Comparison of ENCODE assay signal across 7 mouse cellular contexts in the genomic region with DNA sequence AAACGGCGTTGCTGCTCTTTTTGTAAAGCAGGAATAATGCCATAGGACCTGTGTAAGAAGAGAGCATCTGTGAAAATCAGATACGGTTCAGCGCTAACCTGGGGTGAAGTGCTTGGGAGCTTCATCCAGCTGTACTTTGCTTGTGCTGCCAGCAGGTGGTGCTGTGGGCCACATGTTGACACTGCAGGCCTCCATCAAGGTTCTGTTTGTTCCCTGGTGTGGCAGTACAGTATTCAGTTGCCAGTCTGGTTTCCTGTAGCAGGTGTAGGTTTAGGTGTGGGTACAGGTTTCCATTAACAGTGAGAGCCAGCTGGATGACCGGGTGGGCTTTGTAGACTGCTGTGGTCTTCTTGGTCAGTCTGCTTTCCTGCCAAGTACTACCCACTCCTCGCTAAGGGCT. TPM values are rescaled to one million over a fixed set of nuclear protein-coding genes. Genes with fewer than 3 reads are reported as not detected.
DNase-seq lines count a peak whose midpoint lies in the region; ATAC-seq and TF ChIP-seq lines count a peak whose summit lies in the region.

No protein-coding gene starts in this region.

- no peaks in the 10 kb centered on the region for H3K9me3 ChIP-seq in limb, embryonic 10.5 days (replicated peaks)
- H3K9me3 ChIP-seq in midbrain, embryonic 14.5 days (ENCODE audit: control insufficient read depth, low read length): no peaks in the 10 kb centered on the region

- no peaks in the 10 kb centered on the region for H3K27me3 ChIP-seq in kidney, adult 2 months (replicated peaks; ENCODE audit: control insufficient read depth, insufficient read depth, low read length)
- no peaks in the 10 kb centered on the region for H3K27me3 ChIP-seq in limb, embryonic 10.5 days (ENCODE audit: low read depth, poor library complexity, severe bottlenecking)
- no peaks in the 10 kb centered on the region for H3K27me3 ChIP-seq in midbrain, embryonic 14.5 days (ENCODE audit: control insufficient read depth, insufficient read depth, low read length)

- H3K4me1 ChIP-seq in kidney, adult 2 months (ENCODE audit: control insufficient read depth, insufficient read depth, low read length): peaks cover 4% of the 10 kb centered on the region; the same call in 1 of the 2 replicates
- H3K4me1 ChIP-seq in limb, embryonic 10.5 days: no peaks in the 10 kb centered on the region
- H3K4me1 ChIP-seq in midbrain, embryonic 14.5 days (ENCODE audit: control insufficient read depth, insufficient read depth, low read length): no peaks in the 10 kb centered on the region

- ATAC-seq in granulocyte monocyte progenitor cell, adult 5-6 weeks (replicated peaks; ENCODE audit: poor library complexity, severe bottlenecking): peak; percentile 92
- ATAC-seq in midbrain, embryonic 14.5 days (ENCODE audit: low FRiP score, low TSS enrichment): peak; percentile 72

- TF ChIP-seq POLR2A in kidney, adult 2 months (IDR thresholded peaks at IDR 0.05; ENCODE audit: low read depth, low read length): no peak

- peak; percentile 98 for TF ChIP-seq CTCF in kidney, adult 2 months (conservative IDR thresholded peaks at IDR 0.05; ENCODE audit: insufficient read depth, insufficient read length, low read depth, low read length)

- peak; percentile 56 for DNase-seq in adrenal gland, adult 8-10 months
- peak; percentile 50 for DNase-seq in embryo, embryonic 11.5 days (ENCODE audit: low read depth, low spot score)
- DNase-seq in kidney, adult 2 months: peak; percentile 74
- DNase-seq in limb, embryonic 10.5 days (ENCODE audit: low spot score): peak; percentile 86
- peak; percentile 83 for DNase-seq in midbrain, embryonic 14.5 days
- DNase-seq in spleen, postnatal 10 days (ENCODE audit: low spot score in 2 of 2): peak; percentile 63 to 84

- H3K27ac ChIP-seq in kidney, adult 2 months (ENCODE audit: insufficient read depth, low read depth, low read length): no peak overlapping the region
- H3K27ac ChIP-seq in limb, embryonic 10.5 days: no peak overlapping the region
- no peak overlapping the region for H3K27ac ChIP-seq in midbrain, embryonic 14.5 days (replicated peaks; ENCODE audit: low read depth, low read length)

- no peak overlapping the region for H3K4me3 ChIP-seq in kidney, adult 2 months (ENCODE audit: insufficient read depth, low read depth, low read length)
- H3K4me3 ChIP-seq in limb, embryonic 10.5 days: no peak overlapping the region
- H3K4me3 ChIP-seq in midbrain, embryonic 14.5 days (replicated peaks; ENCODE audit: low read depth, low read length): no peak overlapping the region

- H3K36me3 ChIP-seq in kidney, adult 2 months (ENCODE audit: control insufficient read depth, insufficient read depth, low read length): no peaks in the 10 kb centered on the region; the same call in 1 of the 2 replicates
- H3K36me3 ChIP-seq in limb, embryonic 10.5 days: peaks cover 62% of the 10 kb centered on the region
- H3K36me3 ChIP-seq in midbrain, embryonic 14.5 days (ENCODE audit: control insufficient read depth, insufficient read depth, low read length): no peaks in the 10 kb centered on the region

- WGBS in kidney, adult 2 months: 39% methylated on average over 6 of the region's 6 CpGs
- WGBS in limb, embryonic 10.5 days: 47% methylated on average over 6 of the region's 6 CpGs
- 42% methylated on average over 6 of the region's 6 CpGs for WGBS in midbrain, embryonic 14.5 days

- H3K4me2 ChIP-seq in midbrain, embryonic 14.5 days (ENCODE audit: low read length): no peak overlapping the region

- no peak overlapping the region for H3K9ac ChIP-seq in midbrain, embryonic 14.5 days (replicated peaks; ENCODE audit: low read length)

RNA-seq across cellular contexts. Expression of gene Mtap, which starts 8.5 kb away (rescaled TPM):
- total RNA-seq in adrenal gland, adult 8-10 months (2022): 10 to 100 TPM; 33.3 to 51.7 (median 42.4) TPM
- 30.9 and 45.8 TPM in 2 replicates for total RNA-seq in granulocyte monocyte progenitor cell, adult 5-6 weeks (2014; fragmentation: Nextera tagmentation)
- total RNA-seq in granulocyte monocyte progenitor cell, adult 5-6 weeks (2017): 27.0 and 31.7 TPM in 2 replicates
- polyA plus RNA-seq in kidney, adult 2 months (2012; rRNA removed): 8.2 and 11.1 TPM in 2 replicates
- 117 and 141 TPM in 2 replicates for polyA plus RNA-seq in limb, embryonic 10.5 days (2016; fragmentation: Nextera tagmentation; extraction: Ambion mirVana)
- polyA plus RNA-seq in midbrain, embryonic 14.5 days (2014; fragmentation: Nextera tagmentation; extraction: Ambion mirVana): 13.9 and 23.2 TPM in 2 replicates
